Mouse (Mus musculus) liver, postnatal 0 days (tissue): Measurements from ENCODE around the gene Hsd11b1.

Experiments used
- CTCF ChIP-seq: sonication (generic); IDR thresholded peaks from 2 replicates; pipeline ENCODE4 v1.5.1; 2016; ENCODE audit warnings: antibody characterized with exemption, low read depth
- EP300 ChIP-seq: IDR thresholded peaks from 2 replicates; pipeline ENCODE4 v1.6.1; 2016; ENCODE audit warnings: antibody characterized with exemption, low read depth, mild to moderate bottlenecking

DNA sequence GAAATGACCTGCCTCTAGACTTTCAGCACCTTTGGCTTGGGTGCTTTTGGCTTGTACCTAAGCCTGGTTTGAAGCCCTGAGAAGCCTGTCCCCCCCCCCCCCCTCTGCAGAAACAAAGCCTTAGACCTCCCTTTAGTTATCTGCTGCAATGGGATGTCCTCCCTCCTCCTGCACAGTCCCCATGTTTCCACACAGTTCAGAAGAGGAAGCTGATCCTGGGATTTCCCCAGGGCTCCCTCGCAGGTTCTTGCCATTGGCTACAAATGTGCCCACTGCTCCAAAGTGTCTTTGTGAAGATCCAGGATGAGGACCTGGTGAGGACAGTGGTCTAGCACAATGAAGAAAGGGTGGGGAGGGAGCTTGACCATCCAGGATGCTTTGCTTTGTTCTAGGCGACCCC lies 39.2 kb upstream of the Hsd11b1 start:
- TF ChIP-seq CTCF: no peak
- TF ChIP-seq EP300: no peak
